Comparison of ENCODE assay signal across 12 mouse cellular contexts in genomic region chr17:64668504-64668903, GRCm38 (mm10).
DNase-seq lines count a peak whose midpoint lies in the region; ATAC-seq and TF ChIP-seq lines count a peak whose summit lies in the region.
"Had no signal": no experiment of that assay in that cellular context is flagged by ENCODE, and none has a peak within 500 bp of the region (broad histone marks: within the 10 kb centered on the region; RNA-seq: fewer than 3 reads in every experiment).

No protein-coding gene starts in this region.

- H3K9me3 ChIP-seq in lung, postnatal 0 days (ENCODE audit: low read length): no peaks in the 10 kb centered on the region
- H3K9me3 ChIP-seq: heart, embryonic 12.5 days; liver, embryonic 13.5 days had no signal

- WGBS in lung, postnatal 0 days: 76% methylated on average over 5 of the region's 5 CpGs
- WGBS in cerebellum, adult 2 months: 56% methylated on average over 5 of the region's 5 CpGs

- TF ChIP-seq EP300 in lung, postnatal 0 days (IDR thresholded peaks at IDR 0.05): no peak

- H3K36me3 ChIP-seq in lung, postnatal 0 days (ENCODE audit: insufficient read depth, low read length): peaks cover 46% of the 10 kb centered on the region

- H3K9ac ChIP-seq in lung, postnatal 0 days (replicated peaks; ENCODE audit: low read depth): no peak overlapping the region
- H3K9ac ChIP-seq: heart, embryonic 12.5 days; liver, embryonic 13.5 days had no signal

- H3K4me1 ChIP-seq in lung, postnatal 0 days (ENCODE audit: insufficient read depth, low read depth, low read length): no peaks in the 10 kb centered on the region
- peaks cover 7% of the 10 kb centered on the region; the same call in 1 of the 2 replicates for H3K4me1 ChIP-seq in cerebellum, adult 2 months (ENCODE audit: control insufficient read depth, insufficient read depth, low read length)
- H3K4me1 ChIP-seq: heart, embryonic 12.5 days; liver, embryonic 13.5 days had no signal

- H3K4me2 ChIP-seq in lung, postnatal 0 days (replicated peaks; ENCODE audit: low read depth, low read length): no peak overlapping the region
- H3K4me2 ChIP-seq: heart, embryonic 12.5 days; liver, embryonic 13.5 days had no signal

- H3K27me3 ChIP-seq in lung, postnatal 0 days (replicated peaks; ENCODE audit: insufficient read depth, low read length): no peaks in the 10 kb centered on the region
- H3K27me3 ChIP-seq in cerebellum, adult 2 months (ENCODE audit: control insufficient read depth, insufficient read depth, low read length): no peaks in the 10 kb centered on the region
- H3K27me3 ChIP-seq: liver, embryonic 13.5 days had no signal

- no peak for ATAC-seq in lung, postnatal 0 days
- ATAC-seq: intestine, embryonic 16.5 days had no signal

- no peak overlapping the region for H3K4me3 ChIP-seq in lung, postnatal 0 days (ENCODE audit: low read depth, low read length)
- no peak overlapping the region for H3K4me3 ChIP-seq in cerebellum, adult 2 months (replicated peaks; ENCODE audit: insufficient read depth, low read depth, low read length)
- H3K4me3 ChIP-seq: heart, embryonic 12.5 days; liver, embryonic 13.5 days had no signal

- no peak overlapping the region for H3K27ac ChIP-seq in lung, postnatal 0 days (ENCODE audit: low read length)
- no peak overlapping the region for H3K27ac ChIP-seq in cerebellum, adult 2 months (ENCODE audit: insufficient read depth, low read length)
- H3K27ac ChIP-seq: liver, embryonic 13.5 days had no signal

- no peak for TF ChIP-seq CTCF in lung, postnatal 0 days (IDR thresholded peaks at IDR 0.05)
- no peak for TF ChIP-seq CTCF in cerebellum, adult 2 months (IDR thresholded peaks at IDR 0.05; ENCODE audit: borderline replicate concordance, insufficient read depth, low read depth, low read length)

- TF ChIP-seq POLR2A in cerebellum, adult 2 months (IDR thresholded peaks at IDR 0.05; ENCODE audit: borderline replicate concordance, insufficient read depth, low read length): no peak

- peak; percentile 51 for DNase-seq in lung, postnatal 25 days (ENCODE audit: low spot score)
- no peak for DNase-seq in lung, postnatal 0 days (ENCODE audit: low spot score)
- peak; percentile 9 for DNase-seq in c-Kit-positive CD71-negative TER-119-negative erythroid progenitor cells, embryonic 14.5 days (ENCODE audit: low read depth)
- DNase-seq in kidney, postnatal 36 days: peak; percentile 73 to 81
- DNase-seq in spleen, postnatal 36 days (ENCODE audit: low spot score in 2 of 2): peak; percentile 79 to 83
- DNase-seq in ovary, postnatal 36 days (ENCODE audit: low spot score): no peak
- DNase-seq in cerebellum, adult 2 months: no peak
- DNase-seq in left cerebral cortex, adult 18-20 months (ENCODE audit: low spot score in 2 of 2): no peak
- DNase-seq: cerebellum, adult 18-20 months; liver, embryonic 13.5 days had no signal

Comparison
In these comparisons a context has a peak if more than half of its experiments do, and no peak if none do; other contexts are left out.
1. DNase-seq: peak in lung, postnatal 25 days (single experiment), c-Kit-positive CD71-negative TER-119-negative erythroid progenitor cells, embryonic 14.5 days (single experiment), kidney, postnatal 36 days (2 of 2) and spleen, postnatal 36 days (2 of 2); none in lung, postnatal 0 days (single experiment), ovary, postnatal 36 days (single experiment), cerebellum, adult 2 months (0 of 2) and left cerebral cortex, adult 18-20 months (0 of 2).